Mouse (Mus musculus): Measurements from ENCODE around the gene Gm21773. TPM values are rescaled to one million over a fixed set of nuclear protein-coding genes. Genes with fewer than 3 reads are reported as not detected.

Gene Gm21773
- polyA plus RNA-seq (2014; fragmentation: Illumina TruSeq; extraction: RNeasy Lipid Tissue Mini Kit (QIAGEN cat#74804); ENCODE audit: low read depth, low replicate concordance), result 0.67 TPM

GRCm38 (mm10) chrY:25309260-25309659 lies at the start of gene Gm21773:
Gene Gm21773, minus strand, starts transcription at chrY:25309360.

